Mouse (Mus musculus) lung, postnatal 14 days (tissue): Measurements from ENCODE around the gene Gm29666.
"Not testable (repeated sequence)": the region's sequence is repeated elsewhere in the genome, so short reads cannot be mapped to it uniquely, and the experiment has no call there.

ENCODE experiments used
- DNase-seq: peaks from one replicate; pipeline ENCODE4 v3.0.0; 2021

Gm29666 gene

GRCm38 (mm10) chr15:84903843-84904385, 15.9 kb downstream of the Gm29666 start:
- DNase-seq: no peak

- DNase-seq: peak; percentile 8
Measured at GRCm38 (mm10) chr15:84898077-84898476, 21.8 kb downstream of the Gm29666 start.

GRCm38 (mm10) chr15:84896664-84897063, 23.2 kb downstream of the Gm29666 start:
- DNase-seq: no peak

- DNase-seq: not testable (repeated sequence)
Measured at GRCm38 (mm10) chr15:84896216-84896615, 23.6 kb downstream of the Gm29666 start.

GRCm38 (mm10) chr15:84891658-84892057, 28.2 kb downstream of the Gm29666 start:
- peak; percentile 77 for DNase-seq

- no peak for DNase-seq
Measured at GRCm38 (mm10) chr15:84891246-84891645, 28.6 kb downstream of the Gm29666 start.

GRCm38 (mm10) chr15:84888066-84888465, 31.8 kb downstream of the Gm29666 start:
- DNase-seq: no peak

GRCm38 (mm10) chr15:84877029-84877815, 42.6 kb downstream of the Gm29666 start:
- DNase-seq: no peak

- no peak for DNase-seq
Measured at GRCm38 (mm10) chr15:84873867-84874266, 46.0 kb downstream of the Gm29666 start.

- no peak for DNase-seq
Measured at GRCm38 (mm10) chr15:84873079-84873478, 46.8 kb downstream of the Gm29666 start.

- DNase-seq: no peak
Measured at GRCm38 (mm10) chr15:84871802-84872201, 48.0 kb downstream of the Gm29666 start.

GRCm38 (mm10) chr15:84861911-84862310, 57.9 kb downstream of the Gm29666 start:
- no peak for DNase-seq
